Mouse (Mus musculus) Patski (cell line): ENCODE data around the gene Focad. TPM values are rescaled to one million over a fixed set of nuclear protein-coding genes. Genes with fewer than 3 reads are reported as not detected.

Experiments used
- ATAC-seq: fragments of 100-300 bp; one replicate; pipeline ENCODE4 v1.8.0; 2021
- CTCF ChIA-PET: fragments of 350-600 bp; sonication (Branson Sonifier 250); formaldehyde crosslinking; loops from one replicate; lab custom pipeline; 2022; ENCODE audit warnings: inconsistent platforms; lab: Charles Lee
- POLR2A ChIA-PET: fragments of 350-600 bp; sonication (Branson Sonifier 250); formaldehyde crosslinking; loops from one replicate; lab custom pipeline; 2022; ENCODE audit warnings: antibody characterized with exemption, inconsistent platforms; lab: Charles Lee
- DNase-seq: peaks from one replicate; pipeline ENCODE4 v3.0.0-alpha.2; 2011; ENCODE audit warnings: low read depth, low spot score
- H3K27me3 ChIP-seq: fragments of 371-371 bp; one replicate; pipeline ENCODE4 v1.5.1; 2021
- CTCF ChIP-seq: fragments of 100-300 bp; IDR thresholded peaks from one replicate; pipeline ENCODE4 v1.5.1; 2021
- in situ Hi-C: fragments of 300-500 bp; cut with MboI; formaldehyde crosslinking; loops from 3 replicates; pipeline ENCODE4 v1.11.1; 2018; ENCODE audit warnings: low pct_unique_long_range_greater_than_20kb, mixed read lengths
- polyA plus RNA-seq: library from polyadenylated mRNA; unstranded; gene quantifications from one replicate; pipeline ENCODE4 v1.2.3, GENCODE M21; 2021

The Focad gene
- polyA plus RNA-seq, 1 experiment from 2014 or later, result 14.4 TPM

DNA sequence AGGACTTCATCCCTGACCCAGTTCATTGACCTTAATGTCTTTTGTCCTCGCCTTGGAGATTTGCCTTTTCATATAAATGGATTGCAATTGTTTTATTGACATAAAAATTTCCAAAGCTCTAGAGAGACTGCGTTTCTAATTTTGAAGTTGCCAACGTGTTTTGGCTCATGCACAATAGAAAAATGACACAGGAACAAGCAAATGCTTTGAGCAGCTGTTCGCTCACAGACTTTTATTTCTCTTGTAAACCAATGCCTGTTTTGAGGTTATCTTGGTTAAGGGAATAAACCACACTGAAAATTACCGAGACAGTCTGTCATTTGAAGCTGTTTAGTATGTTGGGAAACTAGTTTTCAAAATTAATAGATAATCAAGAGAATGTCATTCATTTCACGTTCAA, 89.9 kb downstream of the Focad start:
- ChIA-PET CTCF (no interaction called here), POLR2A (interaction anchor here (0.6 kb wide), 1 partner anchor 89 kb away, joined by 3 read pairs; no protein-coding TSS in a partner anchor)
- ATAC-seq (no peak), DNase-seq (no peak)
- TF ChIP-seq CTCF, result no peak
- no peaks in the 10 kb centered on the region for H3K27me3 ChIP-seq
- in situ Hi-C loops, result no loop called here

DNA sequence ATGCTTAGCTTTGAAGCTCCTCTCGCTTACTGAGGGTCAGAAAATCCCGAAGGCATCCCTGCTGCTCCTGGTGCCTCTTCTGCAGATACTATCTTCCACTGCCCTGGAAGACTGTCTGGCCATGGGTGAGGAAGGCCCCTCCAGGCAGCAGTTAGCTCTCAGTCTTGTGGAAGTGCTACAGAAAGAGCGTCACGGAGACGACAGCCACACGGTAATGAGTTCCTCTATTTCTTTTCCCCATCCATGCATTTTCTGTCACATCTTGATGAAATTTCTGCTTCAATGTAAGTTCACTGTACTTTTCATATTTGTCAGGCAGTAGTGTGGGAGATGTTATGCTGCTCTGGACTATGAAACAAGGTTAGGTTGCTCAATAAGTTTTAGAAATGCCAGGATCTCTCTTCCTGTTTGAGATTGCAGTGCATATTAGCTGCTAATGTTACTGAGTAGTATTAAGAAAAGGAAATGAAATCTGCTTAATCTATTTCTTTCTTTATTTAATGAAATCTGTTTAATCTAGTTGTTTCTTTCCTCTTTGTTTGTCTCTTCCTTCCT, 91.5 kb downstream of the Focad start:
- CTCF ChIA-PET, result interaction anchor here (0.9 kb wide), 1 partner anchor 150 kb away, joined by 3 read pairs; no protein-coding TSS in a partner anchor
- POLR2A ChIA-PET, result no interaction called here
- no peak for TF ChIP-seq CTCF

DNA sequence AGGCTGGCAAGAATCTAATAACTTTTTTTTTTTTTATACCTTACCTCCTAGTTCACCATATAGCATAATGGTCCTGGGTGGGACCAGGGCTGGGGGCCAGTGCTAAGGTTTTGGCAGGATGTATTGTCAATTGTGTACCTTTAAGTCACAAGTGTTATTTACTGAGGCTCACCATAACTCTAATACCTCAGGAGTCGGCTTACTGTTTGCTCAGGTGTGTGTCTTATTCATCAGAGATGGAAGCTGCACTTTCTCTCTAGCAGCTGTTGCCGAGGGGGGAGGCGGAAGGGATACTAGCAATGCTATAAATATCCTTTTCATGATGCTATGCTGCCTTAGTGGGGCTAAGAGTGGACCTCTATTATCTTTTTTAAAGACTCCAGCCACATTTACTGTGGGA, 93.2 kb downstream of the Focad start:
- POLR2A ChIA-PET, result interaction anchor here (0.7 kb wide), 1 partner anchor 12 kb away, joined by 4 read pairs; no protein-coding TSS in a partner anchor
- ATAC-seq, result no peak
- H3K27me3 ChIP-seq, result no peaks in the 10 kb centered on the region
- in situ Hi-C loops, result no loop called here
- no peak for TF ChIP-seq CTCF
- no peak for DNase-seq
- CTCF ChIA-PET, result interaction anchor here (1.3 kb wide), 1 partner anchor 10 kb away, joined by 3 read pairs; no protein-coding TSS in a partner anchor

More for the DNA sequence above, 91.5 kb downstream of the Focad start:
- no peak for ATAC-seq
- H3K27me3 ChIP-seq, result no peaks in the 10 kb centered on the region
- in situ Hi-C loops, result no loop called here
- no peak for DNase-seq

DNA sequence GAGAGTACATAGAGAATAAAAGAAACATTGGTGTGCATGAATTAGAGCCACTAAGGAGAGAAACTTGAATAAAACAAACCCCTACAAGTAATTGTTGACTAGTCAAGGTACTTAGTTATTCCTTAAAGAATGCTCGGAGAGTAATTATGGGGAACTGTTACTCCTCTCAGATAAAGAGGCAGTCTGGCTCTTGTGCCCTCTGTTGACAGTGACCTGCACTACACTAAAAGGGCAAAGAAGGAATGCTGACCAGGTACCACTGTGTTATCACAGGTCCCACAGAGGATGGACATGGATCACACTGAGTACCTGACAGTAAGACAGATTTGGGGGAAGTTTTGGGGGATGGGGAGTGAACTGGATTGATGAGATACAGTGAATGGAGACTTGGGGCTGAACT, 95.1 kb downstream of the Focad start:
- ATAC-seq (no peak), DNase-seq (no peak)
- no peak for TF ChIP-seq CTCF
- ChIA-PET CTCF (no interaction called here), POLR2A (no interaction called here)
- H3K27me3 ChIP-seq, result no peaks in the 10 kb centered on the region
- in situ Hi-C loops, result no loop called here

DNA sequence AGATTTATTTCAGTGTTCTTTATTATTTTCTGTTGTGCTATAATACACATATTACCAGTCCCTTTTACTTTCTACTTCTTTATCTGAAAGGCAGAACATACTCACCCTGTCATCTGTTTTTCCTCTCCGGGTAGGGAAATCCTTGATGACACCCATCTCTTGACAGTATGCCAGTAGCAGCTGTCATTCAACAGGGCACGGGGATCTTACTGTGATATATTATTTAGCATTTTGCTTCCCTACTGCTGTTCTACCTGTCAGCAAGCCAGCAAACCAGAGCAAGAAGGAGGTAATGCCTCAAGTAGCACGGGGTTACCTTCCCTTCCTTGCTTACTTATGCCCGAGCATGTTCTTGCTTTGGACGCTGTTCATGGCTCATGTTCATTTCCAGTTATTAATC, 99.8 kb downstream of the Focad start:
- TF ChIP-seq CTCF, result no peak
- ATAC-seq, result no peak
- CTCF ChIA-PET, result interaction anchor here (0.9 to 1.5 kb wide), 2 partner anchors 10 to 282 kb away, joined by 3 to 4 read pairs; no protein-coding TSS in a partner anchor
- no peak for DNase-seq
- no peaks in the 10 kb centered on the region for H3K27me3 ChIP-seq
- POLR2A ChIA-PET, result no interaction called here
- in situ Hi-C loops, result no loop called here

DNA sequence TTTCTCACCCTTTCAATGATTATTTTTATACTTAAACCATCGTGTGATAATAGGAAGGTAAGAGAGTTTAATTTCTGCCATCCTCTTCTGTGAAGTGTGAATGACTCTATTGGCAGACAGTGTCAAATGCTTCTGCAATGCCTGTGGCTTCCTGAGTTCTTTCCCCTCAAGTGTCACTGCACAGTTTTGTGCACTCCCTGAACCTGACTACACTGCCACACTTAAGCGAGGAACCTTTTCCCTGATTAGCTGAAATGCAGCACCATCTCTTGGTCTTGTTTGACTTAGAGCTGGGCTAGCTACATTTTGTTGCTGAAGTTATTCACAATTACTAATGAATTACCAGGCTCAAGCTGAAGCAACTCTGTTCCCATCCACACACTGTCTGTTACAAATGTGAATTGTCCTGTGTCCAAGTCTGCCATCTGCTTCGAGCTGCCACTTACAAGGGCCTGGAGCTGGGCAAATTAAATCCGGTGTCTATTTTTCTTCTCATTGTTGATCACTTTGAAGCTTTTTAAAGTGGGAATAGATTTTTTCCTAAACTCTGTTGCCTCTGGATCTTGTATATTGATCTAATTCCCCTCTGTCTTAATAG, 101.6 kb downstream of the Focad start:
- DNase-seq (no peak), ATAC-seq (no peak)
- no peaks in the 10 kb centered on the region for H3K27me3 ChIP-seq
- in situ Hi-C loops, result no loop called here
- POLR2A ChIA-PET, result no interaction called here
- TF ChIP-seq CTCF, result no peak
- CTCF ChIA-PET, result no interaction called here

DNA sequence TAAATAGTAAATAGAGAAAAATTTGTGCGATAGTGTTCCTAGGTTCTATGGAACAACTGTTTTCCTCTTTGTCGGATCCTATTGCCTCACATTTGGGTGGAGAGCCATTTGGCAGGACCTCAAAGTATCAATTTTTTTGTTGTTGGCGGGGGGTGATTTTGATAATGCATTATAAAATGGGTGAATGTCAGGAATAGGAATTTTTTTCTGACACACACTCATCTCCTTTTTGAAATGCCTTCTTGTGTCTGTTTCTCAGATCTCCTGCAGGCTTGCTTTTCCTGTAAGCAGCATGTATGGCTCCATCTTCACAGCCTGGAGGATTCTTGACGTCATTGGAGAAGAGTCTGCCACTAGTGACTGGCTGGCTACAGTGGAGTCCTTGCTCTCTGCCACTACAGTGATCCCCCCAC, 102.1 kb downstream of the Focad start:
- in situ Hi-C loops, result no loop called here
- DNase-seq, result no peak
- no peaks in the 10 kb centered on the region for H3K27me3 ChIP-seq
- POLR2A ChIA-PET, result no interaction called here
- no peak for TF ChIP-seq CTCF
- CTCF ChIA-PET, result no interaction called here
- no peak for ATAC-seq

DNA sequence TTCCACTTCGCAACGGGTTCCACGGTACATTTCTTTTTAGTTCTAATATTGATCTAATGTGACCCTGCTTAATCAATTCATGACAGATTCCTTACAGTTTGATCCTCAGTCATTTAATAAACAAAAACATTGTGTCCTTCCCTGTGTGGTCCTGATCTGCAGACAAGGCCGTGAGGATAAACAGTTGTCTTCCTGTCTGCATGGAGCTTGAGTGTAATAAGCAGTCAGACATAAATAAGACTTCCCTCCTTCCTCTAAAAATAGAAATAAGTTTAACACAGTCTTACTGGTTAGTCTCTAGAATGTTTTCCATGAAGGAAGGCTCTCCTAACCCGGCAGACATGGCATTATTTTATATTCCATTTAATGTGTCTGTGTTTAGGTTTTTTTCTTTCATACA, 102.8 kb downstream of the Focad start:
- ChIA-PET POLR2A (no interaction called here), CTCF (no interaction called here)
- DNase-seq (no peak), ATAC-seq (no peak)
- H3K27me3 ChIP-seq, result no peaks in the 10 kb centered on the region
- in situ Hi-C loops, result no loop called here
- TF ChIP-seq CTCF, result no peak

DNA sequence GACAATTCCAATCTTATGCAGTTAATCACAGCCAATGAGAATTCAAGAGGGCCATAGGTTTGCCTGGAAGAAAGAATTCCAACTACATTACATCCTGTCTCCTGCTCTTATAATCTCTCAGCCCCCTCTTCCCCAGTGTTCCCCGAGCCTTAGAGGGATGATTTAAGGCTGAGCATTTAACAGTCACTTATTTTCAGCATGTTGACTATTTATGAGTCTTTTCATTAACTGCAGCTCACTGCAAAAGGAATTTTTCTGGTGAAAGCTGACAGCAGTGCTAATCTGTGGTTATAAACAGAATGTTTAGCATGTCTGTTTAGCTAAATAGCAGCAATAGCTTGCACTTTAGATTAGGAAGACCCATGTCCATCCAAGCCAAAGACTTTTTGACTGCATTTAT, 104.8 kb downstream of the Focad start:
- TF ChIP-seq CTCF, result no peak
- no peaks in the 10 kb centered on the region for H3K27me3 ChIP-seq
- DNase-seq (no peak), ATAC-seq (no peak)
- in situ Hi-C loops, result no loop called here
- CTCF ChIA-PET, result interaction anchor here (1.5 kb wide), 1 partner anchor 18 kb away, joined by 4 read pairs; no protein-coding TSS in a partner anchor
- POLR2A ChIA-PET, result no interaction called here

DNA sequence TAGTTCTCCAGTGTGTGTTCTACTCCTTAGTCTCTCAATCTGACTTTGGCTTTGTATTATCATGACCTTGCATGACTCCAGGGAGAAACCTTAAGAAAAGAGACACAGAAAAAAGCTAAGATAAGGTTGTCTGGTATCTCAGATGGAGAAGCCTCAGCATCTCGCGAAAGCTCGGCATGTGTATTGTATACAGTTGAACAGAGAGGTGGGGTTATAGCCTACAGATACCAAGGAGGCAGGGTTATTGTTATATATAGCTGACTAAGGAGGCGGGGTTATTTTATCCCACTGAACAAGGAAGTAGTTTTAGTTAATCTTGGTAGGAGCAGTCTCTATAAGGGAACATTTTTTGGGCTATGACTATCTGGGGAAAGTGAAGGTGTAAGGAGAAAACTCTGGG, 106.6 kb downstream of the Focad start:
- ATAC-seq, result no peak
- CTCF ChIA-PET, result no interaction called here

DNA sequence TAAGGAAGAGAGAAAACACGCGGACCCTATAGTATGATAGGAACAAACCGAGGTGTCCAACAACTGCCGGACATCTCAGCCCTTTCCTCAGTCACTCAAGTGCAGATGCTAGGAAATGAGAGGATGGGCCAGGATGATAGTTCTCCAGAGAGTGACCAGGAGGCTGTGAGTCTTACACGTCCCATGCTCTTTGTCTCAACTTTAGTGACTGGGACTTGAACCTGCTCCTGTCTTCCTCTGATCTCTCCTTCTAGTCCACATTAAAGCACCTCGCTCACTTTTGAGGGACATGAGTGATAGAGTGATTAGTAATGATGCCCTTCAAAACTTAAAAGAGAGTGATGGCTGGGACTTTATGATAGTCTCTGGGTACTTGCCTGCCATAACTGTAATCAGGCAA, 114.2 kb downstream of the Focad start:
- no peaks in the 10 kb centered on the region for H3K27me3 ChIP-seq
- CTCF ChIA-PET, result no interaction called here
- ATAC-seq (no peak), DNase-seq (no peak)
- POLR2A ChIA-PET, result no interaction called here
- no peak for TF ChIP-seq CTCF
- in situ Hi-C loops, result no loop called here

More for the DNA sequence above, 106.6 kb downstream of the Focad start:
- in situ Hi-C loops, result no loop called here
- TF ChIP-seq CTCF, result no peak
- no peaks in the 10 kb centered on the region for H3K27me3 ChIP-seq
- no peak for DNase-seq
- POLR2A ChIA-PET, result no interaction called here
